Mouse (Mus musculus): ENCODE measurements around the gene Cntd1.

DNA sequence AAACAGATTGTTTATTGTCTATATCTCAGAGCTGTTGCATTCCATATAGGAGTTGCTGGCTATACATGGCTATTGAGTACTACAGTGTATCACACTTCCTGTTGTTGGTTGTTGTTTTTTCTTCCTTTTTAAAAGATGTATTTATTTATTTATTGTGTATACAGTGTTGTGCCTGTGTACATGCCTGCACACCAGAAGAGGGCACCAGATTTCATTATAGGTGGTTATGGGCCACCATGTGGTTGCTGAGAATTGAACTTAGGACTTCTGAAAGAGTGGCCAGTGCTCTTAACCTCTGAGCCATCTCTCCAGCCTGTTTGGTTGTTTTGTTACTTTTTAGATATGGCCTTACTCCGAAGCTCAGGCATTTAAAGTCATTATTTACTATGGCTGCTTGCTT, 35.8 kb downstream of the Cntd1 start:
- no peak for TF ChIP-seq POLR2A (IDR thresholded peaks at IDR 0.05; ENCODE audit: borderline replicate concordance, control insufficient read depth, low read depth, low read length)
- no peak for TF ChIP-seq CTCF (IDR thresholded peaks at IDR 0.05; ENCODE audit: control insufficient read depth, insufficient read depth, low read length)

Data from bone marrow, adult 2 months (tissue).